Mouse (Mus musculus) cerebellum, adult 18-20 months (tissue): Measurements from ENCODE around the gene Kcne1l.

Experiments used
- DNase-seq, 2 experiments: peaks; one replicate each; pipeline ENCODE4 v3.0.0; 2021

Gene Kcne1l

GRCm38 (mm10) chrX:142305869-142306581, at the start of gene Kcne1l:
TSS of gene Kcne1l (minus strand) at chrX:142306294.
- peak; percentile 7 to 31 for DNase-seq

- DNase-seq: no peak
Measured at GRCm38 (mm10) chrX:142336207-142336606, 30.1 kb upstream of the Kcne1l start.

GRCm38 (mm10) chrX:142335502-142335901, 29.4 kb upstream of the Kcne1l start:
- DNase-seq: no peak

- no peak for DNase-seq
Measured at GRCm38 (mm10) chrX:142325760-142326159, 19.7 kb upstream of the Kcne1l start.

GRCm38 (mm10) chrX:142316106-142316505, 10.0 kb upstream of the Kcne1l start:
- no peak for DNase-seq

GRCm38 (mm10) chrX:142315270-142315669, 9.2 kb upstream of the Kcne1l start:
- peak in 1 of 2 experiments; percentile 11 for DNase-seq

GRCm38 (mm10) chrX:142314307-142315024, 8.4 kb upstream of the Kcne1l start:
- peak; percentile 71 to 82 for DNase-seq

- peak; percentile 39 to 44 for DNase-seq
Measured at GRCm38 (mm10) chrX:142310431-142310830, 4.3 kb upstream of the Kcne1l start.

- peak; percentile 7 to 17 for DNase-seq
Measured at GRCm38 (mm10) chrX:142305010-142305868, 855 bp downstream of the Kcne1l start.

- no peak for DNase-seq
Measured at GRCm38 (mm10) chrX:142304592-142304991, 1.5 kb downstream of the Kcne1l start.

- DNase-seq: no peak
Measured at GRCm38 (mm10) chrX:142303456-142303855, 2.6 kb downstream of the Kcne1l start.

- DNase-seq: no peak
Measured at GRCm38 (mm10) chrX:142285905-142286304, 20.2 kb downstream of the Kcne1l start.

- no peak for DNase-seq
Measured at GRCm38 (mm10) chrX:142276573-142276972, 29.5 kb downstream of the Kcne1l start.

GRCm38 (mm10) chrX:142276031-142276430, 30.1 kb downstream of the Kcne1l start:
- DNase-seq: no peak
